Mouse (Mus musculus) hindbrain, embryonic 14.5 days (tissue): ENCODE data around the gene Tulp1. TPM values are rescaled to one million over a fixed set of nuclear protein-coding genes. Genes with fewer than 3 reads are reported as not detected.
A peak's percentile ranks its signal among the peaks of the same experiment; 100 is the strongest.

Experiments
- ATAC-seq: fragments of 200-750 bp; cut with Nextera tagmentation; 2 replicates; pipeline ENCODE4 v1.8.0; 2017; ENCODE audit warnings: moderate number of reproducible peaks, mild to moderate bottlenecking, moderate TSS enrichment, moderate library complexity; ENCODE audit not compliant: low FRiP score
- DNase-seq: peaks from one replicate; pipeline ENCODE4 v3.0.0-alpha.2; 2015; ENCODE audit warnings: low spot score
- H3K27ac ChIP-seq: fragments of 300-500 bp; sonication (generic); 2 replicates; pipeline ENCODE4 v1.5.1; 2014; ENCODE audit warnings: mild to moderate bottlenecking, moderate library complexity
- H3K27me3 ChIP-seq: fragments of 300-500 bp; sonication (generic); 2 replicates; pipeline ENCODE4 v1.6.1; 2014; ENCODE audit warnings: mild to moderate bottlenecking, low read length, mixed read lengths; ENCODE audit not compliant: control insufficient read depth, insufficient read depth
- H3K36me3 ChIP-seq: fragments of 300-500 bp; sonication (generic); replicated peaks from 2 replicates; pipeline ENCODE4 v1.6.1; 2014; ENCODE audit not compliant: control insufficient read depth, insufficient read depth
- H3K4me1 ChIP-seq: fragments of 300-500 bp; sonication (generic); replicated peaks from 2 replicates; pipeline ENCODE4 v1.6.1; 2014; ENCODE audit warnings: antibody characterized with exemption, low read length, mixed read lengths; ENCODE audit not compliant: control insufficient read depth, insufficient read depth
- H3K4me2 ChIP-seq: fragments of 300-500 bp; sonication (generic); replicated peaks from 2 replicates; pipeline ENCODE4 v1.6.1; 2014; ENCODE audit warnings: mild to moderate bottlenecking, moderate library complexity
- H3K4me3 ChIP-seq: fragments of 300-500 bp; sonication (generic); replicated peaks from 2 replicates; pipeline ENCODE4 v1.5.1; 2014; ENCODE audit warnings: mild to moderate bottlenecking, low read length
- H3K9ac ChIP-seq: fragments of 300-500 bp; sonication (generic); 2 replicates; pipeline ENCODE4 v1.6.1; 2014
- H3K9me3 ChIP-seq: fragments of 300-500 bp; sonication (generic); 2 replicates; pipeline ENCODE4 v1.6.1; 2016; ENCODE audit warnings: low read length; ENCODE audit not compliant: control insufficient read depth
- WGBS: fragments of 180-500 bp; shearing (Covaris S2); extraction: QIAGEN DNeasy Blood & Tissue Kit; methylation state at CpG from one replicate; pipeline ENCODE4 v1.1.7; 2014; 5-methylcytosine and 5-hydroxymethylcytosine counted together
- polyA plus RNA-seq: library from polyadenylated mRNA; unstranded; fragments of >200 nt; fragmentation: Nextera tagmentation; extraction: Ambion mirVana; gene quantifications from 2 replicates; pipeline ENCODE4 v1.2.1, GENCODE M21; 2014

Tulp1 gene
- polyA plus RNA-seq, 1 experiment from 2014 or later = 1.7 TPM

DNA sequence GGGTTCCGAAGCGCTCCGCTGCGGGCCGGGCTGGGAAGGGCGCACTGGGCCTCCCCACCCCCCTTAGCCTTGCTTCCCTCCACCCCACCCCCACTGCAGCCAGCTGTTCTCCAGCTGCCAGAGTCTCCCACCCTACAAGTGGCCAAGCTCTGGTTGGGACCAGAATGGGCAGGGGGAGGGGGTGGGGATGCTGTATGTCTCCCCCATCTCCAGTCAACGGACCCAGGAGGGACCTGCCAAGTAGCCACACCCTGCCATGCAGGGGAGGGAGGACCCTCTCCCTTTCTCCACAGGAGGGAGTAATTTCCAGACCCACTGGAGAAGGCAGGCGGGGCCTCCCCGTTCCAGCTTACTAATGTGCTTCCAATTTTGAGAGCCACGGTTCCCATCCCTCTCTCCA lies 19.1 kb downstream of the Tulp1 start:
- no peaks in the 10 kb centered on the region for H3K36me3 ChIP-seq
- H3K4me2 ChIP-seq = no peak overlapping the region
- peaks cover 17% of the 10 kb centered on the region for H3K4me1 ChIP-seq
- H3K27ac ChIP-seq = no peak overlapping the region
- H3K4me3 ChIP-seq = no peak overlapping the region
- no peaks in the 10 kb centered on the region for H3K9me3 ChIP-seq
- ATAC-seq (no peak), DNase-seq (no peak)
- peaks cover 15% of the 10 kb centered on the region for H3K27me3 ChIP-seq
- no peak overlapping the region for H3K9ac ChIP-seq
- 9% methylated on average over 10 of the region's 10 CpGs for WGBS

DNA sequence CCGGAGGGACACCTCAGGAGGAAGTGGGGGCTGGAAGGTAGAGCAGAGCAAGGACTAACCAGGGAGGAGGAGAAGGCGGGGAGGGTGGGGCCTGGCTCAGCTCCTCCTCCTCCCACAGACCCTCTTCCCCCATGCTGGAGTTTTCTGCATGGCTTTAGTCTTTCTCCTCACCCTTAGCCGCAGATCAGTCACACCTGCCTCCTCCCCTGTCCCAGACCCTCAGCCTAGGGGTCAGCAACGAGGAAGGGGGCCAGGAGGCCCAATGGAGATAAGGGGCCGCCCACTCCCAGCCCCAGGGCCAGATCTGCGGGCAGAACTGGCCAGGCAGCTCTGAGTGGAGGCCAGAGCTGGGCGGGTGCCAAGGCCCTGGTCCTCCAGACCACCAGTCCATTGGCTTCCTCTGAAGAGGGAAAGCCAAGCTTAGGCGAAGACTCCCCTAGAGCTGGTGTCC lies 19.7 kb downstream of the Tulp1 start:
- Histone ChIP-seq H3K27ac (no peak overlapping the region), H3K4me2 (no peak overlapping the region), H3K4me1 (peaks cover 16% of the 10 kb centered on the region), H3K9ac (no peak overlapping the region), H3K27me3 (peaks cover 9% of the 10 kb centered on the region; the same call in 1 of the 2 replicates), H3K4me3 (no peak overlapping the region), H3K36me3 (no peaks in the 10 kb centered on the region), H3K9me3 (no peaks in the 10 kb centered on the region)
- 16% methylated on average over 8 of the region's 8 CpGs for WGBS
- DNase-seq = no peak
- ATAC-seq = no peak

DNA sequence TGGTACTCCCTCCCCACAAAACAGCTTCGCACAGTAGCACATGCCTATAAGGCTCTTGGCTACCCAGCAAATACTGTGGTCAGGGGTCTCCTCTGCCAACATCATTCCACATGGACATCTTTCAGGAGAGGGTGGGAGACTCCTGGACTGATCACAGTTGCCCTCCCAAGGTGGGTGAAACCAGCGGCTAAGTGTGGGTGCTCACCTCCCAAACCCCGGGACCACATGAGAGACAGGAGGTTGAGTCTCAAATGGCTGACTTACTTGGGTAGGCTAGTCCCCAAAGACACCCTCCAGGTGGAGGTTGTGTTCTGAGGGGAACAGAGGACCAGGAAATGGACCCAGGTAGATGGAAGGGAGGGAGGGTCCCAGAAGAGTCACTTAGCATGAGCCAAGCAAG lies 20.4 kb downstream of the Tulp1 start:
- Histone ChIP-seq H3K4me1 (peaks cover 16% of the 10 kb centered on the region), H3K9me3 (no peaks in the 10 kb centered on the region), H3K4me2 (no peak overlapping the region), H3K36me3 (no peaks in the 10 kb centered on the region), H3K27me3 (0 out of 2 replicates have a peak, but pooled peaks cover 5% of the 10 kb centered on the region), H3K9ac (no peak overlapping the region), H3K27ac (no peak overlapping the region), H3K4me3 (no peak overlapping the region)
- DNase-seq = no peak
- ATAC-seq = no peak
- WGBS = 49% methylated on average over 3 of the region's 3 CpGs

DNA sequence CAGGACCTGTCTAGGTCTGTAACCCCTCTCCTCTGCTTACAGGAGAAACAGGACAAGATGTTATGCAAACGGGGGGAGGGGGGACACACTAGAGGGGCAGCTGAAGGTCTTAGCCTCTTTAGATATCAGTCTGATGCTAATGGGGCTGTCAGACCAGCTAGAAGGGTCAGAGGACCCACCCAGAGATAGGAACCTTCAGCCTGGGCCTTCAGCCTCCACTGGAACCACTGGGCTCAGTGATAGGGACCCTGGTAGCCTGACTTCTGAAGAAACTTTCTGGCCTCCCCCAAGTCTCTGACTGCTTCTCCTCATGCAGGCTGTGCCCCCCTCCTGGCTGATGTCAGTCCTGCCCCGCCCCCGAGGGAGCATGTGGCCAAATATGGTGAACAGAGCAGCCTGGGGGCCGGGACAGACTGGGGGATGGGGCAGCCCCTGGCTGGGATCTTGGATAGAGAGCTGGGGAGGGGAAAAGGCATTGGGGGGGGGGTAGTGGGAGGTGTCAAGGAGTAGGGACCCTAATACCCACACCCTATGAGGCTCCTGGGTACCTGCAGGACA lies 20.9 kb downstream of the Tulp1 start:
- H3K4me2 ChIP-seq = no peak overlapping the region
- WGBS = 22% methylated on average over 4 of the region's 4 CpGs
- H3K9ac ChIP-seq = no peak overlapping the region
- no peak overlapping the region for H3K4me3 ChIP-seq
- peaks cover 16% of the 10 kb centered on the region for H3K4me1 ChIP-seq
- no peak for DNase-seq
- ATAC-seq = no peak
- H3K27me3 ChIP-seq = 0 out of 2 replicates have a peak, but pooled peaks cover 5% of the 10 kb centered on the region
- no peak overlapping the region for H3K27ac ChIP-seq
- H3K9me3 ChIP-seq = no peaks in the 10 kb centered on the region
- no peaks in the 10 kb centered on the region for H3K36me3 ChIP-seq

DNA sequence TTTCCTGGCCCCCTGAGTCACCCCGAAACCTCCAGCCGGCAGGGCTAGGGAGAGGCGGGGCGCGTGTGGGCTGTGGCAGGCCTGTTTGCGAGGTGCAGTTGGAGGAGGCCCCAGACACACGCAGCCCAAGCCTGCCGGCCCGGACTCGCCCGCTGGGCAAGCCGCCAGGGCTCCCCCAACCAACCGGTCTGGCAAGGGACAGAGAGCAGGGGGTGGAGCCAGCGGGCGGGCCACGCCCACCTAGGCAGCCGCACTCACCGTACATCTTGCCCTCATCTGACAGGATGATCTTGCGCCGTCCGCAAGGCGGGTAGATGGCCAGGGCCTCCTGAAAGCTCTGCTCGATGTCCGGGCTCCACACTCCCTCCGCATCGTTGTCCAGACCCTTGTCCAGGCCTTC lies 23.9 kb downstream of the Tulp1 start:
- 6% methylated on average over 26 of the region's 26 CpGs for WGBS
- peak overlapping the region; percentile 11 for H3K4me3 ChIP-seq
- H3K4me1 ChIP-seq = peaks cover 15% of the 10 kb centered on the region
- no peak overlapping the region for H3K27ac ChIP-seq
- peak overlapping the region; percentile 52 for H3K4me2 ChIP-seq
- DNase-seq = peak; percentile 69
- peak; percentile 76 for ATAC-seq
- H3K9ac ChIP-seq = peak overlapping the region; percentile 49
- H3K27me3 ChIP-seq = 0 out of 2 replicates have a peak, but pooled peaks cover 5% of the 10 kb centered on the region
- H3K36me3 ChIP-seq = no peaks in the 10 kb centered on the region
- H3K9me3 ChIP-seq = no peaks in the 10 kb centered on the region

DNA sequence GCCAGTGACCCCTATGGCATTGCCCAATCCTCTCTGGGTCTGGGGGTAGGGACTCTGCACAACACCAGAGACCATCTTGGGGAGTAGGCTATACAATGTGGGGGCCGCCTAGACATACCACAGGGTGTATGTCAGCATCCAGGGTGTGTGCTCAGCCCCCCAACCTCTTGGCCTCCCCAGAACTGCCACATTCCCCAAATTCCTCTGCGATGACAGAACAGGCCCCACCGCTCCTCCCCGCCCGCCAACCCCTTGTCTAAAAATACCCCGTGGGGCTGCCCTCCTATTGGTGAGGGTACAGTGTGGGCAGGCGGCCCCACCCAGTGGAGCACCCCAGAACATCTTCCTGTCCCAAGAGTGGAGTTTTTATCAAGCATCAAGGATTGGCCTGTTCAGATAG lies 24.4 kb downstream of the Tulp1 start:
- no peak for DNase-seq
- Histone ChIP-seq H3K9ac (peak overlapping the region; percentile 49; the same call in 1 of the 2 replicates), H3K4me2 (peak overlapping the region; percentile 52), H3K9me3 (no peaks in the 10 kb centered on the region), H3K27ac (no peak overlapping the region), H3K27me3 (0 out of 2 replicates have a peak, but pooled peaks cover 5% of the 10 kb centered on the region), H3K4me1 (peaks cover 10% of the 10 kb centered on the region), H3K4me3 (no peak overlapping the region), H3K36me3 (no peaks in the 10 kb centered on the region)
- 79% methylated on average over 7 of the region's 7 CpGs for WGBS
- 0 out of 2 replicates have a peak, but pooled peaks have one; percentile 1 for ATAC-seq

DNA sequence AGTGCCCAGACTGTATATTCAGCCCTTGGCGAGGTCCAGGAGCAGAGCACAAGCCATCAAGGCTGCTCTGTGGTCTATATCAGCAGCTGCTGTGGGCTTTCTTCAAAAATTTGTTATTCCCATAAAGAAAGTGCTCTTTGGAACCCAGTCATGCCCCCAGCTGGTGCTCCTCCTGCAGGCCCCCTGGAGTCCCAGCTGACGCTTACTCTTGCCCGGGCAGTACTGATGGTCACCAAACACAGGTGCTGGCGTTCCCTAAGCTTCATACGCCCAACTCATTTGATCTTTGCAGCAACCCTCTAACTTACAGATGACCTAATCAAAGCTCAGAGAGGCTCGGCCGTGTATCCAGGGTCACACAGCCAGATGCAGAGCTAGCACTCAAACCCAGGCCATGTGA lies 27.5 kb downstream of the Tulp1 start:
- Histone ChIP-seq H3K9ac (no peak overlapping the region), H3K4me2 (no peak overlapping the region), H3K9me3 (no peaks in the 10 kb centered on the region), H3K4me3 (no peak overlapping the region), H3K36me3 (no peaks in the 10 kb centered on the region), H3K27ac (no peak overlapping the region), H3K4me1 (peaks cover 8% of the 10 kb centered on the region), H3K27me3 (no peaks in the 10 kb centered on the region)
- WGBS = 89% methylated on average over 7 of the region's 7 CpGs
- DNase-seq = no peak
- ATAC-seq = no peak

DNA sequence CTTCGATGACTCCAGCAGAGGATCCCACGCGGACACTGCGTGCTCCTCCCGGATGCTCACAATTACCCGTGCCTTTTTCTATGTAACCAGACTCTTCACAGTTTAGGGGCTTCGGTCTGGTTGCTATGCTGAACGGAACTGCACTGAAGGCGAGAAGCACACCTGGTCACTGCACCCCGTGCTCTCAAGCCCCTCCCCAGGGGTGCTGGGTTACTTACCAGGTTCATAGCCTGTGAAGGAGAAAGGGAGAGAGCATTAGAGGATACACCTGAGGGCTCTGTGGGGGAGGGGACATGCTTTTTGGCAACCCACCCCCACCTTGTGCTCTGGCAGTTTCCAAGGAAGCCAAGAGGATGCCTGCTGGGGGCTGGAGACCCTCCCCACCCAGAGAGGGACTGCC lies 29.8 kb downstream of the Tulp1 start:
- no peak overlapping the region for H3K4me3 ChIP-seq
- 71% methylated on average over 10 of the region's 10 CpGs for WGBS
- H3K4me1 ChIP-seq = 0 out of 2 replicates have a peak, but pooled peaks cover 2% of the 10 kb centered on the region
- ATAC-seq (no peak), DNase-seq (no peak)
- H3K4me2 ChIP-seq = no peak overlapping the region
- no peak overlapping the region for H3K9ac ChIP-seq
- no peaks in the 10 kb centered on the region for H3K27me3 ChIP-seq
- no peaks in the 10 kb centered on the region for H3K9me3 ChIP-seq
- peaks cover 14% of the 10 kb centered on the region for H3K36me3 ChIP-seq
- H3K27ac ChIP-seq = no peak overlapping the region

DNA sequence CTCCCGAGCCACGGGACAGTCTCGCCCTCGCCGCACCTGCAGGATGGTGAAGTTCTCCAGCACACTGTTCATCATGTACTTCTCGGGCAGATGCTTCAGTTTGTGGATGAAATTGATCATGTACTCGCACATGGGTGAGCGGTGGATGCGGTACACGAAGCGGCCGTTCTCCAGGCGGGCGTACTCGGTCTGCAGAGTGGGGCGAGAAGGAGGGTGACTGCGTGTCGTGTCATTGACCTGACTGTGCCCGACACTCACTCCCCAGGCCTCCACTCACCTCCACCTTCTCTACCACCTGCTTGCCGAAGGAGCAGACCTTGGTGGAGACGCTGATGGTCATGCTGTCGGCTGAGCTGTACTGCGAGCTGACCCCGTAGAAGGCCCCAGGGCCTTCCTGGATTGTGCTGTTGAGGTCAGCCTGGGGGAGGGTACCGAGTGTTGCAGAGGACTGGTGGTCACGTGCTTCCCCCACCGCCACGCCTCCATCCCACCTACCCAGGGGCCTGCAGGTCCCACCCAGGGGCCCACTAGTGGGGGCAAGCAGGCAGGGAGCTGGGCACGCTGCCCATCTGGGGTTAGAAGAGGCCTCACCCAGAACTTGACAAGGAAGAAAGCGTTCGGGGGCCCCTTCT lies 32.0 kb downstream of the Tulp1 start:
- Histone ChIP-seq H3K4me1 (peaks cover 16% of the 10 kb centered on the region), H3K9me3 (no peaks in the 10 kb centered on the region), H3K36me3 (peaks cover 22% of the 10 kb centered on the region), H3K9ac (no peak overlapping the region), H3K4me3 (no peak overlapping the region), H3K27ac (no peak overlapping the region), H3K27me3 (no peaks in the 10 kb centered on the region), H3K4me2 (peak overlapping the region; percentile 3; the same call in 1 of the 2 replicates)
- 63% methylated on average over 31 of the region's 31 CpGs for WGBS
- DNase-seq (no peak), ATAC-seq (no peak)
